Mouse (Mus musculus): ENCODE results near the gene Siah2.

The Siah2 gene

GRCm38 (mm10) chr3:58691997-58692721, at the start of gene Siah2:
Gene Siah2, minus strand, starts transcription at chr3:58692400.
- peak; percentile 93 to 95 for DNase-seq

GRCm38 (mm10) chr3:58739536-58739935, 47.3 kb upstream of the Siah2 start:
- no peak for DNase-seq

GRCm38 (mm10) chr3:58738346-58739089, 46.3 kb upstream of the Siah2 start:
- no peak for DNase-seq

- DNase-seq: no peak
Observed at GRCm38 (mm10) chr3:58731520-58731919, 39.3 kb upstream of the Siah2 start.

GRCm38 (mm10) chr3:58730580-58730979, 38.4 kb upstream of the Siah2 start:
- DNase-seq: no peak

- DNase-seq: peak in 1 of 2 experiments; percentile 14
Observed at GRCm38 (mm10) chr3:58729549-58729948, 37.3 kb upstream of the Siah2 start.

- no peak for DNase-seq
Observed at GRCm38 (mm10) chr3:58727601-58728000, 35.4 kb upstream of the Siah2 start.

- DNase-seq: peak; percentile 14 to 59
Observed at GRCm38 (mm10) chr3:58727012-58727411, 34.8 kb upstream of the Siah2 start.

- DNase-seq: no peak
Observed at GRCm38 (mm10) chr3:58726374-58726773, 34.2 kb upstream of the Siah2 start.

GRCm38 (mm10) chr3:58724815-58725214, 32.6 kb upstream of the Siah2 start:
- no peak for DNase-seq

- DNase-seq: no peak
Observed at GRCm38 (mm10) chr3:58723656-58724055, 31.5 kb upstream of the Siah2 start.

GRCm38 (mm10) chr3:58719461-58720230, 27.4 kb upstream of the Siah2 start:
- DNase-seq: no peak

- no peak for DNase-seq
Observed at GRCm38 (mm10) chr3:58716705-58717104, 24.5 kb upstream of the Siah2 start.

GRCm38 (mm10) chr3:58714767-58715166, 22.6 kb upstream of the Siah2 start:
- no peak for DNase-seq

- no peak for DNase-seq
Observed at GRCm38 (mm10) chr3:58714034-58714433, 21.8 kb upstream of the Siah2 start.

- no peak for DNase-seq
Observed at GRCm38 (mm10) chr3:58713191-58713590, 21.0 kb upstream of the Siah2 start.

- DNase-seq: no peak
Observed at GRCm38 (mm10) chr3:58704547-58704946, 12.3 kb upstream of the Siah2 start.

- peak; percentile 53 to 65 for DNase-seq
Observed at GRCm38 (mm10) chr3:58703748-58704147, 11.5 kb upstream of the Siah2 start.

GRCm38 (mm10) chr3:58702329-58702728, 10.1 kb upstream of the Siah2 start:
- DNase-seq: no peak

- DNase-seq: no peak
Observed at GRCm38 (mm10) chr3:58701441-58701840, 9.2 kb upstream of the Siah2 start.

- DNase-seq: no peak
Observed at GRCm38 (mm10) chr3:58697926-58698325, 5.7 kb upstream of the Siah2 start.

- DNase-seq: no peak
Observed at GRCm38 (mm10) chr3:58696806-58697205, 4.6 kb upstream of the Siah2 start.

GRCm38 (mm10) chr3:58695507-58695906, 3.3 kb upstream of the Siah2 start:
- no peak for DNase-seq
